Mouse (Mus musculus) heart, adult 8-10 months (tissue): ENCODE results near the gene Urgcp. TPM values are rescaled to one million over a fixed set of nuclear protein-coding genes. Genes with fewer than 3 reads are reported as not detected.
A peak's percentile ranks its signal among the peaks of the same experiment; 100 is the strongest.

Source experiments
- DNase-seq: peaks from one replicate; pipeline ENCODE4 v3.0.0; 2022; ENCODE audit warnings: low spot score
- total RNA-seq, 4 experiments: library from RNA; stranded (reverse); gene quantifications; 2 replicates each; pipeline ENCODE4 v1.2.4; 2022

Gene Urgcp
- total RNA-seq, 4 experiments from 2014 or later, result 57.3 to 69.8 (median 58.6) TPM

- DNase-seq, result no peak
These were observed 47.0 kb downstream of the Urgcp start for GRCm38 (mm10) chr11:5715179-5715578.

GRCm38 (mm10) chr11:5707530-5708353, 54.4 kb downstream of the Urgcp start:
- peak; percentile 82 for DNase-seq

GRCm38 (mm10) chr11:5706874-5707529, 55.2 kb downstream of the Urgcp start:
- no peak for DNase-seq

GRCm38 (mm10) chr11:5705972-5706371, 56.2 kb downstream of the Urgcp start:
- DNase-seq, result no peak

- DNase-seq, result no peak
These were observed 58.8 kb downstream of the Urgcp start for GRCm38 (mm10) chr11:5703341-5703740.

- DNase-seq, result no peak
These were observed 59.2 kb downstream of the Urgcp start for GRCm38 (mm10) chr11:5702957-5703332.

GRCm38 (mm10) chr11:5702271-5702956, 59.8 kb downstream of the Urgcp start:
- no peak for DNase-seq

- no peak for DNase-seq
These were observed 60.4 kb downstream of the Urgcp start for GRCm38 (mm10) chr11:5701821-5702220.

GRCm38 (mm10) chr11:5701300-5701699, 60.9 kb downstream of the Urgcp start:
- no peak for DNase-seq

- no peak for DNase-seq
These were observed 61.4 kb downstream of the Urgcp start for GRCm38 (mm10) chr11:5700808-5701207.

- DNase-seq, result no peak
These were observed 70.4 kb downstream of the Urgcp start for GRCm38 (mm10) chr11:5691775-5692174.

GRCm38 (mm10) chr11:5684283-5684682, 77.9 kb downstream of the Urgcp start:
- no peak for DNase-seq

- DNase-seq, result no peak
These were observed 79.6 kb downstream of the Urgcp start for GRCm38 (mm10) chr11:5682541-5682940.

Other genes starting within 250 kb of the Urgcp start
- 10 to 100 TPM; 53.5 to 76.4 (median 71.0) TPM for gene Xbp1, start 241.7 kb downstream of the Urgcp start, total RNA-seq
- gene Ccdc117, start 220.2 kb downstream of the Urgcp start, total RNA-seq, result 10 to 100 TPM; 19.8 to 27.1 (median 22.6) TPM
- not detected for gene Ankrd36, start 192.7 kb downstream of the Urgcp start, total RNA-seq
- gene Mrps24, start 46.7 kb downstream of the Urgcp start, total RNA-seq, result 100 to 1,000 TPM; 148 to 162 (median 150) TPM
- gene Dbnl, start 26.1 kb upstream of the Urgcp start, total RNA-seq, result 10 to 100 TPM; 26.4 to 33.1 (median 28.8) TPM
- gene Pgam2, start 41.4 kb upstream of the Urgcp start, total RNA-seq, result 1,000 to 10,000 TPM in 2 of 4 experiments, 100 to 1,000 TPM in 2; 838 to 1,132 (median 977) TPM
- gene Polm, start 75.6 kb upstream of the Urgcp start, total RNA-seq, result 1 to 10 TPM; 1.8 to 3.3 (median 2.8) TPM
- 10 to 100 TPM; 14.9 to 28.0 (median 19.4) TPM for gene Aebp1, start 99.6 kb upstream of the Urgcp start, total RNA-seq
- gene Pold2, start 115.9 kb upstream of the Urgcp start, total RNA-seq, result 10 to 100 TPM; 33.1 to 50.4 (median 39.8) TPM
- 100 to 1,000 TPM; 455 to 787 (median 725) TPM for gene Myl7, start 136.4 kb upstream of the Urgcp start, total RNA-seq
- gene Gck, start 187.7 kb upstream of the Urgcp start, total RNA-seq, result 10 to 100 TPM; 15.2 to 30.8 (median 18.1) TPM
- 10 to 100 TPM; 54.8 to 67.3 (median 62.1) TPM for gene Ykt6, start 193.3 kb upstream of the Urgcp start, total RNA-seq